Mouse (Mus musculus) thymus, adult 2 months (tissue): ENCODE data around the gene Osm. TPM values are rescaled to one million over a fixed set of nuclear protein-coding genes. Genes with fewer than 3 reads are reported as not detected.

Source experiments
- DNase-seq: peaks from one replicate; pipeline ENCODE4 v3.0.0; 2021
- H3K27ac ChIP-seq: fragments of 200-500 bp; 2 replicates; pipeline ENCODE4 v1.5.1; 2012; ENCODE audit warnings: low read length, control low read depth; ENCODE audit not compliant: control insufficient read depth, insufficient read depth
- H3K27me3 ChIP-seq: fragments of 200-500 bp; 2 replicates; pipeline ENCODE4 v1.6.1; 2012; ENCODE audit warnings: mild to moderate bottlenecking, low read length, moderate library complexity, mixed read lengths; ENCODE audit not compliant: control insufficient read depth, insufficient read depth
- H3K36me3 ChIP-seq: fragments of 200-500 bp; 2 replicates; pipeline ENCODE4 v1.6.1; 2012; ENCODE audit warnings: mild to moderate bottlenecking, low read length, moderate library complexity; ENCODE audit not compliant: control insufficient read depth, insufficient read depth
- H3K4me1 ChIP-seq: fragments of 200-500 bp; replicated peaks from 2 replicates; pipeline ENCODE4 v1.6.1; 2012; ENCODE audit warnings: low read length; ENCODE audit not compliant: control insufficient read depth, insufficient read depth
- H3K4me3 ChIP-seq: fragments of 200-500 bp; 2 replicates; pipeline ENCODE4 v1.5.1; 2012; ENCODE audit warnings: mild to moderate bottlenecking, low read length, control low read depth, moderate library complexity; ENCODE audit not compliant: control insufficient read depth, insufficient read depth
- CTCF ChIP-seq: fragments of 200-500 bp; IDR thresholded peaks from 2 replicates; pipeline ENCODE4 v1.5.1; 2012; ENCODE audit warnings: mild to moderate bottlenecking, control low read depth, low read length, moderate library complexity, borderline replicate concordance; ENCODE audit not compliant: control insufficient read depth, poor library complexity, insufficient read depth; ENCODE audit errors: extremely low read depth
- POLR2A ChIP-seq: fragments of 200-500 bp; IDR thresholded peaks from 2 replicates; pipeline ENCODE4 v1.6.1; 2012; ENCODE audit warnings: mild to moderate bottlenecking, low read length, control low read depth, moderate library complexity; ENCODE audit not compliant: control insufficient read depth, poor library complexity, insufficient read depth; ENCODE audit errors: extremely low read depth
- WGBS: fragments of 180-500 bp; shearing (Covaris S2); methylation state at CpG from one replicate; pipeline ENCODE4 v1.1.7; 2018; 5-methylcytosine and 5-hydroxymethylcytosine counted together
- polyA plus RNA-seq: library from polyadenylated mRNA; depleted of rRNA; stranded (reverse); fragments of >200 nt; gene quantifications from 2 replicates; pipeline ENCODE4 v1.2.3, GENCODE M21; 2012

Osm gene
- polyA plus RNA-seq, 1 experiment = 5.8 TPM

GRCm38 (mm10) chr11:4226569-4227325 lies 9.5 kb upstream of the Osm start:
- TF ChIP-seq CTCF (no peak), POLR2A (no peak)
- DNase-seq = no peak
- H3K27me3 ChIP-seq = no peaks in the 10 kb centered on the region
- no peak overlapping the region for H3K4me3 ChIP-seq
- 94% methylated on average over 5 of the region's 5 CpGs for WGBS
- H3K27ac ChIP-seq = no peak overlapping the region
- H3K4me1 ChIP-seq = no peaks in the 10 kb centered on the region
- no peaks in the 10 kb centered on the region for H3K36me3 ChIP-seq

- 82% methylated on average over 8 of the region's 8 CpGs for WGBS
- no peak for DNase-seq
These were observed 7.8 kb upstream of the Osm start for GRCm38 (mm10) chr11:4228463-4228862.

GRCm38 (mm10) chr11:4229841-4230240 lies 6.4 kb upstream of the Osm start:
- H3K4me1 ChIP-seq = no peaks in the 10 kb centered on the region
- DNase-seq = no peak
- no peaks in the 10 kb centered on the region for H3K36me3 ChIP-seq
- no peak overlapping the region for H3K4me3 ChIP-seq
- no peaks in the 10 kb centered on the region for H3K27me3 ChIP-seq
- H3K27ac ChIP-seq = no peak overlapping the region
- WGBS = 95% methylated on average over 4 of the region's 4 CpGs
- TF ChIP-seq POLR2A = no peak
- TF ChIP-seq CTCF = no peak

More at GRCm38 (mm10) chr11:4228463-4228862, 7.8 kb upstream of the Osm start:
- H3K4me1 ChIP-seq = no peaks in the 10 kb centered on the region
- TF ChIP-seq POLR2A (no peak), CTCF (no peak)
- no peaks in the 10 kb centered on the region for H3K36me3 ChIP-seq
- H3K27me3 ChIP-seq = no peaks in the 10 kb centered on the region
- no peak overlapping the region for H3K27ac ChIP-seq
- H3K4me3 ChIP-seq = no peak overlapping the region

- H3K36me3 ChIP-seq = no peaks in the 10 kb centered on the region
- no peak for TF ChIP-seq POLR2A
- no peak overlapping the region for H3K27ac ChIP-seq
- no peak for DNase-seq
- WGBS = 93% methylated on average over 2 of the region's 2 CpGs
- H3K4me3 ChIP-seq = no peak overlapping the region
- H3K4me1 ChIP-seq = peaks cover 10% of the 10 kb centered on the region
- no peaks in the 10 kb centered on the region for H3K27me3 ChIP-seq
These were observed 4.8 kb upstream of the Osm start for GRCm38 (mm10) chr11:4231435-4231834.

- WGBS = 84% methylated on average over 12 of the region's 12 CpGs
- Histone ChIP-seq H3K4me1 (peaks cover 21% of the 10 kb centered on the region), H3K27ac (no peak overlapping the region), H3K36me3 (no peaks in the 10 kb centered on the region), H3K27me3 (no peaks in the 10 kb centered on the region), H3K4me3 (no peak overlapping the region)
- no peak for DNase-seq
- TF ChIP-seq CTCF = no peak
- TF ChIP-seq POLR2A = no peak
These were observed 3.6 kb upstream of the Osm start for GRCm38 (mm10) chr11:4232644-4233043.

- H3K4me1 ChIP-seq = peaks cover 28% of the 10 kb centered on the region
- WGBS = 91% methylated on average over 6 of the region's 6 CpGs
- H3K27me3 ChIP-seq = no peaks in the 10 kb centered on the region
- H3K4me3 ChIP-seq = no peak overlapping the region
- H3K27ac ChIP-seq = peak overlapping the region; percentile 38; the same call in 1 of the 2 replicates
- peaks cover 4% of the 10 kb centered on the region; the same call in 1 of the 2 replicates for H3K36me3 ChIP-seq
- no peak for TF ChIP-seq CTCF
- TF ChIP-seq POLR2A = no peak
- DNase-seq = no peak
These were observed 1.1 kb upstream of the Osm start for GRCm38 (mm10) chr11:4235052-4235655.

- TF ChIP-seq CTCF = no peak
- no peak for TF ChIP-seq POLR2A
- H3K4me3 ChIP-seq = peak overlapping the region; percentile 61
- peak; percentile 43 for DNase-seq
- peak overlapping the region; percentile 74 for H3K27ac ChIP-seq
- H3K36me3 ChIP-seq = peaks cover 4% of the 10 kb centered on the region; the same call in 1 of the 2 replicates
- no peaks in the 10 kb centered on the region for H3K27me3 ChIP-seq
- 4% methylated on average over 21 of the region's 21 CpGs for WGBS
- H3K4me1 ChIP-seq = peaks cover 28% of the 10 kb centered on the region
These were observed 387 bp downstream of the Osm start for GRCm38 (mm10) chr11:4236546-4237067.
